Mouse (Mus musculus): ENCODE measurements around the gene Tspyl2. TPM values are rescaled to one million over a fixed set of nuclear protein-coding genes. Genes with fewer than 3 reads are reported as not detected.
"Not testable (repeated sequence)": the region's sequence is repeated elsewhere in the genome, so short reads cannot be mapped to it uniquely, and the experiment has no call there.

The Tspyl2 gene
- polyA plus RNA-seq, 1 experiment, result 7.7 TPM

- Histone ChIP-seq H3K27ac (replicated peaks; ENCODE audit: low read depth, low read length) (no peak overlapping the region), H3K4me3 (ENCODE audit: insufficient read depth, low read depth, low read length) (no peak overlapping the region), H3K4me1 (ENCODE audit: control insufficient read depth, insufficient read depth, insufficient read length, low read length) (no peaks in the 10 kb centered on the region)
These were observed 18.6 kb downstream of the Tspyl2 start for GRCm38 (mm10) chrX:152323584-152323983.

GRCm38 (mm10) chrX:152322776-152323175, 19.4 kb downstream of the Tspyl2 start:
- Histone ChIP-seq H3K4me3 (ENCODE audit: insufficient read depth, low read depth, low read length) (no peak overlapping the region), H3K27ac (replicated peaks; ENCODE audit: low read depth, low read length) (no peak overlapping the region), H3K4me1 (ENCODE audit: control insufficient read depth, insufficient read depth, insufficient read length, low read length) (no peaks in the 10 kb centered on the region)

- no peak overlapping the region for H3K4me3 ChIP-seq (ENCODE audit: insufficient read depth, low read depth, low read length)
- no peaks in the 10 kb centered on the region for H3K4me1 ChIP-seq (ENCODE audit: control insufficient read depth, insufficient read depth, insufficient read length, low read length)
- H3K27ac ChIP-seq (replicated peaks; ENCODE audit: low read depth, low read length), result no peak overlapping the region
These were observed 21.7 kb downstream of the Tspyl2 start for GRCm38 (mm10) chrX:152320535-152320934.

- Histone ChIP-seq H3K4me3 (ENCODE audit: insufficient read depth, low read depth, low read length) (no peak overlapping the region), H3K27ac (replicated peaks; ENCODE audit: low read depth, low read length) (no peak overlapping the region), H3K4me1 (ENCODE audit: control insufficient read depth, insufficient read depth, insufficient read length, low read length) (no peaks in the 10 kb centered on the region)
These were observed 34.3 kb downstream of the Tspyl2 start for GRCm38 (mm10) chrX:152307942-152308341.

DNA sequence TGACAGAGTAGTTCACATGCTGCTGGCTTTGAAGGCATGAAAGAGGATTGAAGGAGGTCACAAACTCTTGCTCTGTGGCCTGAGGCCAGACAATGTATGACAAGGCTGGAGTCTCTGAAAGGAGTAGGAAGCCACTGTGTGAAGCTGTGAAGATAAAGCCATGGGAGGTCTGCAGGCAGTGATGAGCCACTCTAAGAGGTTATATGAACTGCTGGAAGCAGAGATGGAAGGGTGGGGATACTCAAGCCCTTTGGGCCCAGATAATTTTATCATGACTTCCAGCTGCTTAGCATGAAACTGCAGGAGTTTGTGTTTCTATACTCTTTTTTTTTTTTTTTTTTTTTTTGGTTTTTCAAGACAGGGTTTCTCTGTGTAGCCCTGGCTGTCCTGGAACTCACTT, 34.9 kb downstream of the Tspyl2 start:
- no peaks in the 10 kb centered on the region for H3K4me1 ChIP-seq (ENCODE audit: control insufficient read depth, insufficient read depth, insufficient read length, low read length)
- H3K27ac ChIP-seq (replicated peaks; ENCODE audit: low read depth, low read length), result no peak overlapping the region

GRCm38 (mm10) chrX:152306224-152306623, 36.0 kb downstream of the Tspyl2 start:
- no peak overlapping the region for H3K4me3 ChIP-seq (ENCODE audit: insufficient read depth, low read depth, low read length)
- no peak overlapping the region for H3K27ac ChIP-seq (replicated peaks; ENCODE audit: low read depth, low read length)
- no peaks in the 10 kb centered on the region for H3K4me1 ChIP-seq (ENCODE audit: control insufficient read depth, insufficient read depth, insufficient read length, low read length)

More for the DNA sequence above, 34.9 kb downstream of the Tspyl2 start:
- no peak overlapping the region for H3K4me3 ChIP-seq (ENCODE audit: insufficient read depth, low read depth, low read length)

DNA sequence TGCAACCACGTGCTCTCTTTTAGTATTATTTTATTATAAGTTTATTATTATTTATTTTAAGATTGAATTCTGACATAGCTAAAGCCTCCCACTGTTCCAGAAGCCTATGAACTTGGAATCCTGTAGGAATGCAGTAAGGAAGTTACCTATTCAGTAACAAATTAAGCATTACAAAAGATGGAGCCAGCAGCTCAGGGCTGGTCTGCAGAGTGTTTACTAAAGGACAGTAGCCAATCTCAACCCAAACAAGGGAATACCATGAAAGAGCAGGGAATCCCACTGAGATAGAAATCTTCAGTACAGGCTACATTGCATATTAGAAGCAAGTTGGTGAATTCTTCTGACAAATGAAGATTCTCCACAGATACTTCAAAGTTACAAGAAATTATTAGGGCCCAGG, 55.2 kb downstream of the Tspyl2 start:
- H3K27ac ChIP-seq (replicated peaks; ENCODE audit: low read depth, low read length); H3K4me3 ChIP-seq (ENCODE audit: insufficient read depth, low read depth, low read length); H3K4me1 ChIP-seq (ENCODE audit: control insufficient read depth, insufficient read depth, insufficient read length, low read length): not testable (repeated sequence)

Other genes with a start within 250 kb of the Tspyl2 start
- gene Iqsec2, start 198.2 kb downstream of the Tspyl2 start, polyA plus RNA-seq (2012; ENCODE audit: insufficient read depth, insufficient read length, missing spikeins), result 36.4 and 55.1 TPM in 2 replicates
- gene Kdm5c, start 109.4 kb downstream of the Tspyl2 start, polyA plus RNA-seq (2012; ENCODE audit: insufficient read depth, insufficient read length, missing spikeins), result 25.2 and 33.0 TPM in 2 replicates
- gene Kantr, start 14.9 kb downstream of the Tspyl2 start, polyA plus RNA-seq (2012; ENCODE audit: insufficient read depth, insufficient read length, missing spikeins), result 2.9 and 3.3 TPM in 2 replicates
- gene Gpr173, start 26.3 kb upstream of the Tspyl2 start, polyA plus RNA-seq (2012; ENCODE audit: insufficient read depth, insufficient read length, missing spikeins), result 1.2 TPM in 1 of 2 replicates, not detected in the other
- gene Cldn34a, start 220.9 kb upstream of the Tspyl2 start, polyA plus RNA-seq (2012; ENCODE audit: insufficient read depth, insufficient read length, missing spikeins), result not detected in 2 replicates

Measured in brown adipose tissue, adult 24 weeks (tissue).